Mouse (Mus musculus) embryonic facial prominence, embryonic 14.5 days (tissue): Measurements from ENCODE around the gene Macrod2. TPM values are rescaled to one million over a fixed set of nuclear protein-coding genes. Genes with fewer than 3 reads are reported as not detected.

Source experiments
- ATAC-seq: fragments of 200-750 bp; cut with Nextera tagmentation; 2 replicates; pipeline ENCODE4 v1.8.0; 2017; ENCODE audit warnings: low read depth, moderate number of reproducible peaks, moderate TSS enrichment
- DNase-seq: peaks from one replicate; pipeline ENCODE4 v3.0.0-alpha.2; 2015; ENCODE audit warnings: low spot score
- H3K27ac ChIP-seq: fragments of 300-500 bp; sonication (generic); replicated peaks from 2 replicates; pipeline ENCODE4 v1.5.1; 2014; ENCODE audit warnings: low read depth, mild to moderate bottlenecking, low read length, moderate library complexity
- H3K27me3 ChIP-seq: fragments of 300-500 bp; sonication (generic); replicated peaks from 2 replicates; pipeline ENCODE4 v1.6.1; 2014; ENCODE audit warnings: low read length; ENCODE audit not compliant: control insufficient read depth, insufficient read depth
- H3K36me3 ChIP-seq: fragments of 300-500 bp; sonication (generic); 2 replicates; pipeline ENCODE4 v1.6.1; 2014; ENCODE audit warnings: low read length, mixed read lengths; ENCODE audit not compliant: control insufficient read depth, insufficient read depth
- H3K4me1 ChIP-seq: fragments of 300-500 bp; sonication (generic); 2 replicates; pipeline ENCODE4 v1.6.1; 2014; ENCODE audit warnings: antibody characterized with exemption, low read length; ENCODE audit not compliant: control insufficient read depth, insufficient read depth
- H3K4me2 ChIP-seq: fragments of 300-500 bp; sonication (generic); 2 replicates; pipeline ENCODE4 v1.6.1; 2014; ENCODE audit warnings: low read depth, mild to moderate bottlenecking, low read length, moderate library complexity, mixed read lengths
- H3K4me3 ChIP-seq: fragments of 300-500 bp; sonication (generic); 2 replicates; pipeline ENCODE4 v1.5.1; 2014; ENCODE audit warnings: low read depth, mild to moderate bottlenecking, low read length
- H3K9ac ChIP-seq: fragments of 300-500 bp; sonication (generic); 2 replicates; pipeline ENCODE4 v1.6.1; 2014; ENCODE audit warnings: low read depth, mild to moderate bottlenecking, low read length, moderate library complexity, mixed read lengths
- H3K9me3 ChIP-seq: fragments of 300-500 bp; sonication (generic); 2 replicates; pipeline ENCODE4 v1.6.1; 2016; ENCODE audit warnings: low read length; ENCODE audit not compliant: control insufficient read depth
- WGBS: fragments of 180-500 bp; shearing (Covaris S2); extraction: QIAGEN DNeasy Blood & Tissue Kit; methylation state at CpG from one replicate; pipeline ENCODE4 v1.1.7; 2014; 5-methylcytosine and 5-hydroxymethylcytosine counted together
- polyA plus RNA-seq: library from polyadenylated mRNA; unstranded; fragments of >200 nt; fragmentation: Nextera tagmentation; extraction: Ambion mirVana; gene quantifications from 2 replicates; pipeline ENCODE4 v1.2.1, GENCODE M21; 2014

The Macrod2 gene
- polyA plus RNA-seq, 1 experiment from 2014 or later = 29.2 TPM

DNA sequence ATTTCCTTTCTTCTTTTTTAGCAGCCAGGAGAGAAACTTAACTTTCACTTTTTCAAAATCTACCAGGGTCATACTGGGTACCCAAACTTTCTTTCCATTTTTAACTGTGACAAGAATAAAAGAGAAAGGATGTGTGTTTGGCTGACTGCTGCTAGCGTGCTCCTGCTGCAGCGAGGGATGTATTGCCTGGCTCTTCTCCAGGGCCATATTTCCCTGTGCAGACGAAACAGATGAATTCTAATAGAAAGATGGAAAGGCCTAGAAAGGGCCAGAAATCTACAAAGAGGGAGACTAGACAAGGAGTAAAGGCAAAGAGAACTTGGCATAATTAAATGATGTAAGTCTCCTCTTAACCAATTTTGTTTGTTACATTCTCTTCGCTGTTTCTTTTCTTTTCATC, 2005.7 kb downstream of the Macrod2 start:
- ATAC-seq (no peak), DNase-seq (no peak)
- H3K27me3 ChIP-seq = no peaks in the 10 kb centered on the region
- no peaks in the 10 kb centered on the region for H3K36me3 ChIP-seq
- WGBS = 68% methylated on average over 4 of the region's 4 CpGs
- H3K4me2 ChIP-seq = no peak overlapping the region
- no peak overlapping the region for H3K4me3 ChIP-seq
- H3K27ac ChIP-seq = no peak overlapping the region
- H3K9me3 ChIP-seq = no peaks in the 10 kb centered on the region
- peaks cover 5% of the 10 kb centered on the region; the same call in 1 of the 2 replicates for H3K4me1 ChIP-seq
- no peak overlapping the region for H3K9ac ChIP-seq

DNA sequence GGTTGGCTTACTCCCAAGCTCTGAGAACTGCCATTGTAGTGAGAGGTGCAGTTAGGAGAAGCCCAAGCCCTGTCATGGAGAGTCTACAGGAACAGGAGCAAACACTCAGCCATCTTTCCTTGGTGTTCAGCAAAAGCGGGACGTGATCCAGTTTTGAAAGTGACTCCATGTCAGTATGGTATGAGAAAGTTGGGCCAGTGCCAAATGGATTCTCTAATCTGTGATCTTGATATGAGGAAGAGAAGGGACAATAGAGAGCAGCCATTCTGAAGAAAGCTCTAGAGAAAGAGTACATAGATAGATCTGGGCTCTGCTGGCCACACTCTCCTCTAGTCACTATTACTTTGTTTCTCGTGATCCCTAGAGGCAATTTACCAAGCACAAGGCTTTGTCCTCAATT, 2006.2 kb downstream of the Macrod2 start:
- no peak overlapping the region for H3K4me2 ChIP-seq
- H3K27ac ChIP-seq = no peak overlapping the region
- no peak overlapping the region for H3K9ac ChIP-seq
- 83% methylated on average over 3 of the region's 3 CpGs for WGBS
- no peaks in the 10 kb centered on the region for H3K36me3 ChIP-seq
- no peak overlapping the region for H3K4me3 ChIP-seq
- H3K9me3 ChIP-seq = no peaks in the 10 kb centered on the region
- ATAC-seq (no peak), DNase-seq (no peak)
- H3K4me1 ChIP-seq = peaks cover 5% of the 10 kb centered on the region; the same call in 1 of the 2 replicates
- no peaks in the 10 kb centered on the region for H3K27me3 ChIP-seq

DNA sequence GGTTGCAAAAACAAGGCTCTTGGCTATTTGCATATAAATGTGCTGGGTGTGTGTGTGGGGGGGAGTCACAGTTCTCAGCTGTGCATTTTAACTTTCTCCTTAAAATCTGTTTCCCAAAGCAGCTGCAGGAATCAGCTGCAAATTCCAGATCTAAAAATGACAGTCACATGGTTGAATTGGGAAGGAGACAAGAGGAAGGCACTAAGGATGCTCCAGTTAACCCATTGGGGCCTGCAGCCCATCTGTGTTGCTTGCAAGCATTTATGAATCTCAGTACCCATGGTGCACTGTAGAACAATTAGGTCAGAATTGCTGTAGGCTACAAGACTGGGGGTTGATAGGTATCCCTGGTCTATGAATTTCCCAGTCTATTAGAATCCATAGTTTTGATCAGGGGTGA, 2008.3 kb downstream of the Macrod2 start:
- no peak overlapping the region for H3K9ac ChIP-seq
- no peaks in the 10 kb centered on the region for H3K36me3 ChIP-seq
- no peak overlapping the region for H3K4me2 ChIP-seq
- peaks cover 5% of the 10 kb centered on the region; the same call in 1 of the 2 replicates for H3K4me1 ChIP-seq
- DNase-seq (peak; percentile 18), ATAC-seq (no peak)
- no peak overlapping the region for H3K27ac ChIP-seq
- no peaks in the 10 kb centered on the region for H3K9me3 ChIP-seq
- H3K4me3 ChIP-seq = no peak overlapping the region
- no peaks in the 10 kb centered on the region for H3K27me3 ChIP-seq

DNA sequence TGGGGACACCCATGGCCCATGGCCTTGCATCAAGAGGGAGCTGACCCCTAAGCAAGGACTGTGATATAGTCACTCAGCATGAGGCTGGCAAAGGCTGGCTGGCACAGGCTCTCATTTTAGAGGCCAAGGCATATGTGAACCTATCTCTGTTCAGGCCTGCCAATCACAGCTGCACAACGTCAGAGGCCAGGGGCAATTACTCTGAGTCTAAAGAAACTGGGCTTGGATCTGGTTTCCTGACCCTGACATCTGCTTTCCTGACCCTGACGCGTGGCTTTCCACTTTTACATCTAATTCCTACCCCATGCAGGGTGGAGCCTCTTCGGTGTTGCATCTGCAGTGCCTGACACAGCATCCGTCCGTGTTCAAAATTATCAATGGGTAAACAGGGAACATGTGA, 2009.2 kb downstream of the Macrod2 start:
- Histone ChIP-seq H3K4me1 (peaks cover 5% of the 10 kb centered on the region; the same call in 1 of the 2 replicates), H3K4me2 (no peak overlapping the region), H3K9ac (no peak overlapping the region), H3K36me3 (no peaks in the 10 kb centered on the region), H3K9me3 (no peaks in the 10 kb centered on the region), H3K27me3 (no peaks in the 10 kb centered on the region), H3K4me3 (no peak overlapping the region), H3K27ac (no peak overlapping the region)
- no peak for DNase-seq
- peak; percentile 35; the same call in 1 of the 2 replicates for ATAC-seq
- WGBS = 25% methylated on average over 6 of the region's 6 CpGs

DNA sequence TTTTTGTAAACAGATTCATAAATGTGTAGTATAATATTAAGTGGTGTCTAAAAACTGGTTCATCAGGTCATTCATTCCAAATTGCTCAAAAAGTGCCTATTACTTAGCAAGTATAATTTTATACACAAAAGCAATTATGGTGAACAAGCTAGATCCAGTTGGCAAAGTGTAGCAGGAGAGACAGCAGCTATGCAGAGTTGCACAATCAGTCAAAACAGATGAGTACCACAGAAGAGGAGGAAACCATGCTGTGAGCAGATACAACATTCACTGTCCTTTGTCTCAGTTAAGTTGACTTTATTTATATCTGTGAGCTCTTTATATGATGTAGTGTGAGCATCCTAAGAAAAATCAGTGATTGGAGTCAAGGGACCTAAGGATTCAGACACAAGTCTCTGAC, 2012.2 kb downstream of the Macrod2 start:
- no peak overlapping the region for H3K4me3 ChIP-seq
- no peaks in the 10 kb centered on the region for H3K36me3 ChIP-seq
- peaks cover 5% of the 10 kb centered on the region; the same call in 1 of the 2 replicates for H3K4me1 ChIP-seq
- H3K9ac ChIP-seq = no peak overlapping the region
- ATAC-seq (no peak), DNase-seq (no peak)
- no peak overlapping the region for H3K27ac ChIP-seq
- H3K9me3 ChIP-seq = no peaks in the 10 kb centered on the region
- no peak overlapping the region for H3K4me2 ChIP-seq
- no peaks in the 10 kb centered on the region for H3K27me3 ChIP-seq

DNA sequence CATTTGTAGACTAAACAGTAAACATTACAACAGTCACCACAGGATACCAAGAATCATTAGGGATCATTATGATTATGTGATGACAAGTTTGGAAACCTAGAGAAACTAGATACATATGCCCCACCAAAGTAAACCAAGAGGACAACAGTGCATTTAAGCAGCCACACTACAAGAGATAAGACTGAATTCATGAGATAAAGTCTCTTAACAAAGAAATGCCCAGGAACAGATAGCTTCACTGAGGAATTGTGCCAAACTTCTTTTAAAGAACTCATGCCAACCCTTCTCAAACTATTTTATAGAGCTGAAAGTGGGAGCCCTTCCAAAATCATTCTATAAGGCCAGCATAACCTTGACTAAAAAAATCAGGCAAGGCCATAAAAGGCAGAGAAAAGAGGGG, 2015.0 kb downstream of the Macrod2 start:
- DNase-seq (no peak), ATAC-seq (no peak)
- Histone ChIP-seq H3K36me3 (no peaks in the 10 kb centered on the region), H3K4me3 (no peak overlapping the region), H3K4me2 (no peak overlapping the region), H3K27me3 (no peaks in the 10 kb centered on the region), H3K27ac (no peak overlapping the region), H3K4me1 (no peaks in the 10 kb centered on the region), H3K9me3 (no peaks in the 10 kb centered on the region), H3K9ac (no peak overlapping the region)

DNA sequence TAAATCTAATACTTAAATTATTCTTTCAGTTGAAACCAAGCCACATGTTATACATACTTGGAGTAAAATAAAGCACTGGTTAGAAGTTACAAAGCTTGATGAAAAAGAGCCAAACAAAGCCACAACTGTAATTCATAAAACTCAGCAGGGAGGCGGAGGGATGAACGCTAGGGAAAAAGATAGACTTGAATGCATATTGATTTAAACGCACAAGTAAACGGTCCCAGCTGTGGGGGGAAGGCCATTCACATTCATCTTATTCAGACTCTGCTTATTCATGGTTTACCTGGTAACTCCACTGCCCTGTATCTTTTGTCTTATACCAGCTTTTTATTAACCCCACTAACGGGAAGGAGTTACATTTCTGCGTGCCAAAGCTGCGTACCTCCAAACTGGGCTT, 2038.0 kb downstream of the Macrod2 start:
- H3K4me2 ChIP-seq = no peak overlapping the region
- H3K4me3 ChIP-seq = no peak overlapping the region
- H3K9ac ChIP-seq = no peak overlapping the region
- peak; percentile 86 for DNase-seq
- 43% methylated on average over 7 of the region's 7 CpGs for WGBS
- no peaks in the 10 kb centered on the region for H3K27me3 ChIP-seq
- ATAC-seq = no peak
- no peaks in the 10 kb centered on the region for H3K36me3 ChIP-seq
- H3K4me1 ChIP-seq = 0 out of 2 replicates have a peak, but pooled peaks cover 3% of the 10 kb centered on the region
- H3K27ac ChIP-seq = no peak overlapping the region
- H3K9me3 ChIP-seq = no peaks in the 10 kb centered on the region

DNA sequence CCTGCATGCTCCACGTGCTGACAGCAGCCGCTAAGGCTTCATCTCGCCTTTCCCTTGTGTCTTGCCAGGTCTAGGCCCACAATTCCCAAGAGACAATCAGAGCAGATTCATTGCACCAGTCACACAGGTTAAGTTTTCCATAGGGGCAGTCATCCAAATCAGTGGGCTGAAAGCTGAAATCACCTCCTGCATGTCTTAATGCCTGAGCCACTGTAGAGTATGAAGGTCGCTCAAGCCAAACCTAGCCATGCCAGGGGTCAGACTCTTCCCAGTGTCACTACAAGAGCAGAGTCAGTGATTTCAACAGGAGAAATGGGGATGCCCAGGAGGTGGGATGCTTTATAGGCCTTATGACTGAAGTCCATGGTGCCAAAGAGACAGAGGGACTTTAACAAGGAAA, 2039.6 kb downstream of the Macrod2 start:
- Histone ChIP-seq H3K27ac (no peak overlapping the region), H3K4me2 (no peak overlapping the region), H3K9ac (no peak overlapping the region), H3K4me3 (no peak overlapping the region), H3K27me3 (no peaks in the 10 kb centered on the region), H3K9me3 (no peaks in the 10 kb centered on the region), H3K36me3 (no peaks in the 10 kb centered on the region), H3K4me1 (0 out of 2 replicates have a peak, but pooled peaks cover 3% of the 10 kb centered on the region)
- DNase-seq (no peak), ATAC-seq (peak; percentile 39; the same call in 1 of the 2 replicates)
- WGBS = 89% methylated on average over 4 of the region's 4 CpGs

DNA sequence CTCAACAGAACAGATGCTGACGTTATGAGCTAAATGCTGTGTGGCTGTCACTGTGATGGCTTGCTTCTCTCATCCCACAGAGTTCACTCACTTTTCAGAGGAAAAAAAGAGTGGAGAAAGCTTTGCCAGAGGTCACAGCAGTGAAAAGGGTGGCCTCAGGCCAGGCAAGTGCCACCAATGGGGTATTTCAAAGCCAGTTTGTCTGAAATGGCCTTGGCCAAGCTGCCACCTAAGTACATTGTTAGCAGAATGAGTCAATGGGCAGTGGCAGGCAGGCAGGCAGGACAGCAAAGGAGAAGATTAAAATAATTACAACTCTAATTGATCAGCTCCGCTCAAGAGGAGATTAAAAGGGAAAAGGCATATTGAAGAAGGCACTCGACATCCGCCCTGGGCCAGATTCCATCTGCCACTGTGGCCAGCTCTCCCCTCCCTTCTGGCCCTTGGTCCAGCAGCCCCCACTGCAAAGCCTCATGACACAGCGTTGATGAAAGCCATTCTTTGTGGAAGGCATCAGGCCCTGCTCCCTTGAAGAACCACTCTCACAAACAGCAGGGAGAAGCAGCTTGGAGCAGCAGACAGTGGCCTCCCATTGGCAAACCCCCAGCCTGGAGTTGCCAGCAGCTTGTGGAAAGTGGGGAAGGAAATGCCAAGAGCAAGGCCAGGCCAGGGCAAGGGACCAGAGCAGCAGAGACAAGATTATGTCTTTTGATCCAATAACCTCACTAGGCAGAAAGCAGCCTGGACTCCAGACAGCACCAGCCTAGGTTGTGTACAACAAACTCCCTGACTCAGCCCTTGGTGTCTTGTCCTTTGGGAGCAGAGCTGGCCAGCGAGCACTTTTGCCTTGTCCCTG, 2042.7 kb downstream of the Macrod2 start:
- Histone ChIP-seq H3K4me3 (no peak overlapping the region), H3K27me3 (no peaks in the 10 kb centered on the region), H3K4me2 (no peak overlapping the region), H3K9me3 (no peaks in the 10 kb centered on the region), H3K36me3 (no peaks in the 10 kb centered on the region), H3K4me1 (0 out of 2 replicates have a peak, but pooled peaks cover 3% of the 10 kb centered on the region), H3K9ac (no peak overlapping the region), H3K27ac (no peak overlapping the region)
- DNase-seq = peak; percentile 23
- 60% methylated on average over 6 of the region's 6 CpGs for WGBS
- ATAC-seq = peak; percentile 33; the same call in 1 of the 2 replicates
